Mouse (Mus musculus): Measurements from ENCODE around the gene Scel.

Scel gene

GRCm38 (mm10) chr14:103649896-103650334, 136.8 kb downstream of the Scel start, which contains the start of gene Slain1:
Gene Slain1, plus strand, starts transcription at chr14:103650228.
- no peak for TF ChIP-seq GATA4 (IDR thresholded peaks at IDR 0.05; ENCODE audit: insufficient replicate concordance, low read length)

- TF ChIP-seq GATA4 (IDR thresholded peaks at IDR 0.05; ENCODE audit: insufficient replicate concordance, low read length), result no peak
Measured at GRCm38 (mm10) chr14:103650413-103651101, 137.4 kb downstream of the Scel start.

- TF ChIP-seq GATA4 (IDR thresholded peaks at IDR 0.05; ENCODE audit: insufficient replicate concordance, low read length), result no peak
Measured at GRCm38 (mm10) chr14:103651106-103651505, 138.0 kb downstream of the Scel start.

GRCm38 (mm10) chr14:103651562-103651961, 138.4 kb downstream of the Scel start:
- TF ChIP-seq GATA4 (IDR thresholded peaks at IDR 0.05; ENCODE audit: insufficient replicate concordance, low read length), result no peak

- TF ChIP-seq GATA4 (IDR thresholded peaks at IDR 0.05; ENCODE audit: insufficient replicate concordance, low read length), result no peak
Measured at GRCm38 (mm10) chr14:103652524-103652923, 139.4 kb downstream of the Scel start.

GRCm38 (mm10) chr14:103653800-103654199, 140.7 kb downstream of the Scel start:
- TF ChIP-seq GATA4 (IDR thresholded peaks at IDR 0.05; ENCODE audit: insufficient replicate concordance, low read length), result no peak

GRCm38 (mm10) chr14:103655448-103655847, 142.3 kb downstream of the Scel start:
- TF ChIP-seq GATA4 (IDR thresholded peaks at IDR 0.05; ENCODE audit: insufficient replicate concordance, low read length), result no peak

GRCm38 (mm10) chr14:103657876-103658275, 144.7 kb downstream of the Scel start:
- TF ChIP-seq GATA4 (IDR thresholded peaks at IDR 0.05; ENCODE audit: insufficient replicate concordance, low read length), result no peak

Measured in liver, adult (tissue).